Mouse (Mus musculus): ENCODE measurements around the gene Cuedc1. TPM values are rescaled to one million over a fixed set of nuclear protein-coding genes. Genes with fewer than 3 reads are reported as not detected.

Cuedc1 gene
- total RNA-seq, 2 experiments from 2014 or later, result 50.4 to 55.1 TPM

GRCm38 (mm10) chr11:88113543-88114271 is 15.8 kb downstream of the Cuedc1 start:
- DNase-seq (ENCODE audit: low spot score), result peak; percentile 68
- intact Hi-C loops (cut with DNase I), result no loop called here

GRCm38 (mm10) chr11:88114871-88115301 is 17.0 kb downstream of the Cuedc1 start:
- peak; percentile 66 for DNase-seq (ENCODE audit: low spot score)
- intact Hi-C loops (cut with DNase I), result loop anchor here (5.0 kb wide), 1 partner anchor 48 kb away; the partner anchor contains the start of gene Vezf1

- intact Hi-C loops (cut with DNase I), result loop anchor here (2.0 to 5.0 kb wide), 3 partner anchors 14 to 49 kb away; partner anchors contain the start of gene Vezf1
- no peak for DNase-seq (ENCODE audit: low spot score)
These were observed 18.7 kb downstream of the Cuedc1 start for GRCm38 (mm10) chr11:88116568-88116967.

- intact Hi-C loops (cut with DNase I), result loop anchor here (2.0 to 5.0 kb wide), 4 partner anchors 13 to 50 kb away; partner anchors contain the start of genes Cuedc1 and Vezf1
- DNase-seq (ENCODE audit: low spot score), result peak; percentile 65
These were observed 19.7 kb downstream of the Cuedc1 start for GRCm38 (mm10) chr11:88117356-88118090.

- no peak for DNase-seq (ENCODE audit: low spot score)
- intact Hi-C loops (cut with DNase I), result loop anchor here (2.0 to 5.0 kb wide), 2 partner anchors 19 to 51 kb away; partner anchors contain the start of genes Cuedc1 and Vezf1
These were observed 20.2 kb downstream of the Cuedc1 start for GRCm38 (mm10) chr11:88118091-88118440.

GRCm38 (mm10) chr11:88118817-88119642 is 21.2 kb downstream of the Cuedc1 start:
- peak; percentile 92 for DNase-seq (ENCODE audit: low spot score)
- intact Hi-C loops (cut with DNase I), result loop anchor here (2.0 to 5.0 kb wide), 2 partner anchors 20 to 52 kb away; partner anchors contain the start of genes Cuedc1 and Vezf1

- no peak for DNase-seq (ENCODE audit: low spot score)
- intact Hi-C loops (cut with DNase I), result no loop called here
These were observed 24.7 kb downstream of the Cuedc1 start for GRCm38 (mm10) chr11:88122545-88122944.

- intact Hi-C loops (cut with DNase I), result no loop called here
- no peak for DNase-seq (ENCODE audit: low spot score)
These were observed 25.2 kb downstream of the Cuedc1 start for GRCm38 (mm10) chr11:88123021-88123420.

- no peak for DNase-seq (ENCODE audit: low spot score)
- intact Hi-C loops (cut with DNase I), result no loop called here
These were observed 25.9 kb downstream of the Cuedc1 start for GRCm38 (mm10) chr11:88123731-88124130.

- no peak for DNase-seq (ENCODE audit: low spot score)
- intact Hi-C loops (cut with DNase I), result no loop called here
These were observed 27.6 kb downstream of the Cuedc1 start for GRCm38 (mm10) chr11:88125483-88125882.

- intact Hi-C loops (cut with DNase I), result no loop called here
- no peak for DNase-seq (ENCODE audit: low spot score)
These were observed 28.5 kb downstream of the Cuedc1 start for GRCm38 (mm10) chr11:88126306-88126793.

GRCm38 (mm10) chr11:88128461-88128860 is 30.6 kb downstream of the Cuedc1 start:
- no peak for DNase-seq (ENCODE audit: low spot score)
- intact Hi-C loops (cut with DNase I), result no loop called here

- intact Hi-C loops (cut with DNase I), result no loop called here
These were observed 31.4 kb downstream of the Cuedc1 start for GRCm38 (mm10) chr11:88129281-88129680.

GRCm38 (mm10) chr11:88129935-88130334 is 32.1 kb downstream of the Cuedc1 start:
- intact Hi-C loops (cut with DNase I), result loop anchor here (2.0 kb wide), 1 partner anchor 13 kb away; no protein-coding TSS in a partner anchor
- DNase-seq (ENCODE audit: low spot score), result no peak

More at GRCm38 (mm10) chr11:88129281-88129680, 31.4 kb downstream of the Cuedc1 start:
- no peak for DNase-seq (ENCODE audit: low spot score)

- intact Hi-C loops (cut with DNase I), result loop anchor here (2.0 kb wide), 1 partner anchor 15 kb away; no protein-coding TSS in a partner anchor
- peak; percentile 85 for DNase-seq (ENCODE audit: low spot score)
These were observed 34.0 kb downstream of the Cuedc1 start for GRCm38 (mm10) chr11:88131847-88132246.

- no peak for DNase-seq (ENCODE audit: low spot score)
These were observed 37.4 kb downstream of the Cuedc1 start for GRCm38 (mm10) chr11:88135218-88135617.

GRCm38 (mm10) chr11:88137814-88138425 is 40.1 kb downstream of the Cuedc1 start:
- intact Hi-C loops (cut with DNase I), result no loop called here
- DNase-seq (ENCODE audit: low spot score), result no peak

More at GRCm38 (mm10) chr11:88135218-88135617, 37.4 kb downstream of the Cuedc1 start:
- intact Hi-C loops (cut with DNase I), result no loop called here

- intact Hi-C loops (cut with DNase I), result no loop called here
- DNase-seq (ENCODE audit: low spot score), result no peak
These were observed 41.5 kb downstream of the Cuedc1 start for GRCm38 (mm10) chr11:88139256-88139861.
